Mouse (Mus musculus): Measurements from ENCODE around the gene Zfp652. TPM values are rescaled to one million over a fixed set of nuclear protein-coding genes. Genes with fewer than 3 reads are reported as not detected.

The Zfp652 gene
- total RNA-seq, 2 experiments from 2014 or later: 20.6 to 32.0 TPM

Other genes with a start within 250 kb of the Zfp652 start
- not detected in 2 replicates for gene Nxph3, start 198.1 kb upstream of the Zfp652 start, total RNA-seq (2015)
- not detected in 2 replicates for gene Nxph3, start 198.1 kb upstream of the Zfp652 start, total RNA-seq (2017)
- gene Ngfr, start 124.9 kb upstream of the Zfp652 start, total RNA-seq (2015): 0.27 and 0.47 TPM in 2 replicates
- gene Ngfr, start 124.9 kb upstream of the Zfp652 start, total RNA-seq (2017): 0.08 and 0.40 TPM in 2 replicates
- gene Phb, start 45.7 kb upstream of the Zfp652 start, total RNA-seq (2015): 20.6 and 20.7 TPM in 2 replicates
- 33.9 and 40.9 TPM in 2 replicates for gene Phb, start 45.7 kb upstream of the Zfp652 start, total RNA-seq (2017)
- gene B130006D01Rik, start 10.9 kb downstream of the Zfp652 start, total RNA-seq (2015): 1.3 and 2.7 TPM in 2 replicates
- gene B130006D01Rik, start 10.9 kb downstream of the Zfp652 start, total RNA-seq (2017): 1.8 and 2.2 TPM in 2 replicates
- gene Phospho1, start 111.8 kb downstream of the Zfp652 start, total RNA-seq (2015): 12.6 and 17.3 TPM in 2 replicates
- gene Phospho1, start 111.8 kb downstream of the Zfp652 start, total RNA-seq (2017): 2.3 TPM in 1 of 2 replicates, not detected in the other
- 92.0 and 95.7 TPM in 2 replicates for gene Gngt2, start 124.5 kb downstream of the Zfp652 start, total RNA-seq (2015)
- 64.0 and 66.6 TPM in 2 replicates for gene Gngt2, start 124.5 kb downstream of the Zfp652 start, total RNA-seq (2017)
- gene Abi3, start 129.8 kb downstream of the Zfp652 start, total RNA-seq (2015): 14.7 and 19.8 TPM in 2 replicates
- gene Abi3, start 129.8 kb downstream of the Zfp652 start, total RNA-seq (2017): 13.7 and 20.0 TPM in 2 replicates
- gene B4galnt2, start 202.2 kb downstream of the Zfp652 start, total RNA-seq (2015): not detected in 2 replicates
- gene B4galnt2, start 202.2 kb downstream of the Zfp652 start, total RNA-seq (2017): not detected in 2 replicates

All from megakaryocyte, adult 5-6 weeks (primary cell).